Comparison of ENCODE assay signal across 8 mouse cellular contexts in the genomic region with DNA sequence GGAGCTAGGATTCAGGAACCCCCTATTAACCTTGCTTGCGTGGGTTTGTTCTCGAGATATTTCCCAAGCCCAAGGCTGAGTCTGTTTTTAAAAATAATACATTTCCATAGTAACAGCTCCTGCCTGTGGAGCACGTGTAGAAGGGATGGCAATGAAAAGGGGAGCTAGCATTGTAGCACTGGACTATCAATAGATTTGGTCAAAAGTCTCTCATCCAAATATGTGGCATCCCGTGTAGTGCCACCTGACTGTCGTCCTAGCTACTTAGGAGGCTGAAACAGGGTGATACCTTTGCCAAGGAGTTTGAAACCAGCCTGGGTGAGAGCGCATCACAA. TPM values are rescaled to one million over a fixed set of nuclear protein-coding genes. Genes with fewer than 3 reads are reported as not detected.
A peak's percentile ranks its signal among the peaks of the same experiment; 100 is the strongest.
DNase-seq lines count a peak whose midpoint lies in the region; ATAC-seq and TF ChIP-seq lines count a peak whose summit lies in the region.

No protein-coding gene starts in this region.

- peaks cover 18% of the 10 kb centered on the region for H3K79me2 ChIP-seq in liver, adult 2 months (ENCODE audit: control insufficient read depth, insufficient read depth, low read length)
- H3K79me2 ChIP-seq in myocyte (ENCODE audit: control insufficient read depth, insufficient read depth): no peaks in the 10 kb centered on the region

- TF ChIP-seq POLR2A in liver, adult 2 months (IDR thresholded peaks at IDR 0.05; ENCODE audit: extremely low read depth, insufficient read depth, low read length): no peak
- no peak for TF ChIP-seq POLR2A in myocyte (IDR thresholded peaks at IDR 0.05; ENCODE audit: insufficient read length, low read depth)

- peak; percentile 68 for DNase-seq in liver, adult 2 months (ENCODE audit: extremely low read depth, low read depth, low spot score)
- no peak for DNase-seq in liver
- DNase-seq in intestine, embryonic 14.5 days (ENCODE audit: low spot score): peak; percentile 55
- no peak for DNase-seq in urinary bladder, adult 2 months (ENCODE audit: low spot score)
- DNase-seq in frontal cortex, postnatal 14 days (ENCODE audit: low spot score in 2 of 2): no peak

- peak overlapping the region; percentile 81 for H3K27ac ChIP-seq in liver, adult 2 months (replicated peaks; ENCODE audit: insufficient read depth, low read depth, low read length)
- H3K27ac ChIP-seq in embryonic facial prominence, embryonic 12.5 days: 0 out of 2 replicates have a peak overlapping the region, but pooled peaks have one; percentile 58
- peak overlapping the region; percentile 78 for H3K27ac ChIP-seq in intestine, embryonic 14.5 days (ENCODE audit: low read depth)

- 11% methylated on average over 6 of the region's 6 CpGs for WGBS in liver, adult 2 months
- WGBS in embryonic facial prominence, embryonic 12.5 days: 20% methylated on average over 6 of the region's 6 CpGs
- 33% methylated on average over 6 of the region's 6 CpGs for WGBS in intestine, embryonic 14.5 days

- peak; percentile 4; the same call in 1 of the 2 replicates for ATAC-seq in embryonic facial prominence, embryonic 12.5 days (ENCODE audit: insufficient number of reproducible peaks, insufficient read depth, low FRiP score, low TSS enrichment)
- ATAC-seq in intestine, embryonic 14.5 days (replicated peaks; ENCODE audit: low FRiP score, low TSS enrichment, low read depth): peak; percentile 22; the same call in 1 of the 2 replicates
- no peak for ATAC-seq in activated CD4-positive, CD25-positive, alpha-beta regulatory T cell, adult 4 months

- no peak for TF ChIP-seq CTCF in liver, adult 2 months (IDR thresholded peaks at IDR 0.05; ENCODE audit: low read depth, low read length)

- peak overlapping the region; percentile 92 for H3K4me2 ChIP-seq in embryonic facial prominence, embryonic 12.5 days (replicated peaks)
- peak overlapping the region; percentile 56 for H3K4me2 ChIP-seq in intestine, embryonic 14.5 days (ENCODE audit: low read length)
- H3K4me2 ChIP-seq in myocyte (ENCODE audit: low read depth): peak overlapping the region; percentile 92

- H3K4me3 ChIP-seq in liver, adult 2 months (ENCODE audit: insufficient read depth, low read depth, low read length): 0 out of 2 replicates have a peak overlapping the region, but pooled peaks have one; percentile 13
- H3K4me3 ChIP-seq in embryonic facial prominence, embryonic 12.5 days: peak overlapping the region; percentile 91
- H3K4me3 ChIP-seq in intestine, embryonic 14.5 days (ENCODE audit: low read depth, low read length): peak overlapping the region; percentile 75
- H3K4me3 ChIP-seq in myocyte: peak overlapping the region; percentile 43

- H3K9ac ChIP-seq in liver, adult 2 months (ENCODE audit: low read depth, low read length): peak overlapping the region; percentile 51
- H3K9ac ChIP-seq in embryonic facial prominence, embryonic 12.5 days: peak overlapping the region; percentile 89; the same call in 1 of the 2 replicates
- peak overlapping the region; percentile 55 for H3K9ac ChIP-seq in intestine, embryonic 14.5 days (ENCODE audit: low read length)

- H3K36me3 ChIP-seq in liver, adult 2 months (ENCODE audit: control insufficient read depth, insufficient read depth, low read length): peaks cover 8% of the 10 kb centered on the region; the same call in 1 of the 2 replicates
- peaks cover 16% of the 10 kb centered on the region for H3K36me3 ChIP-seq in embryonic facial prominence, embryonic 12.5 days
- peaks cover 4% of the 10 kb centered on the region for H3K36me3 ChIP-seq in intestine, embryonic 14.5 days (ENCODE audit: control insufficient read depth, insufficient read depth, low read length)
- H3K36me3 ChIP-seq in myocyte (ENCODE audit: control insufficient read depth, insufficient read depth): no peaks in the 10 kb centered on the region

- no peaks in the 10 kb centered on the region for H3K9me3 ChIP-seq in embryonic facial prominence, embryonic 12.5 days
- no peaks in the 10 kb centered on the region for H3K9me3 ChIP-seq in intestine, embryonic 14.5 days (ENCODE audit: control insufficient read depth, low read length)

- peaks cover 15% of the 10 kb centered on the region for H3K4me1 ChIP-seq in liver, adult 2 months (ENCODE audit: control insufficient read depth, insufficient read depth, low read length)
- peaks cover 21% of the 10 kb centered on the region for H3K4me1 ChIP-seq in embryonic facial prominence, embryonic 12.5 days
- H3K4me1 ChIP-seq in intestine, embryonic 14.5 days (replicated peaks; ENCODE audit: control insufficient read depth, insufficient read depth, low read length): peaks cover 15% of the 10 kb centered on the region

- H3ac ChIP-seq in myocyte (ENCODE audit: control insufficient read depth, insufficient read length): no peak overlapping the region

- no peaks in the 10 kb centered on the region for H3K27me3 ChIP-seq in liver, adult 2 months (ENCODE audit: control insufficient read depth, insufficient read depth, low read length)
- no peaks in the 10 kb centered on the region for H3K27me3 ChIP-seq in embryonic facial prominence, embryonic 12.5 days
- no peaks in the 10 kb centered on the region for H3K27me3 ChIP-seq in intestine, embryonic 14.5 days (replicated peaks; ENCODE audit: control insufficient read depth, insufficient read depth, low read length)
- no peaks in the 10 kb centered on the region for H3K27me3 ChIP-seq in myocyte (ENCODE audit: control insufficient read depth, insufficient read depth, insufficient read length)

TF ChIP-seq in myocyte, 11 proteins besides CTCF, POLR2A, EP300 and RAD21:
- no peak for TF ChIP-seq USF1 (IDR thresholded peaks at IDR 0.05; ENCODE audit: low read depth)
- TF ChIP-seq MYOG (IDR thresholded peaks at IDR 0.05; ENCODE audit: control insufficient read depth in 1 of 3, insufficient read depth in 1 of 3, insufficient read length in 2 of 3, low read depth in 2 of 3): no peak
- no peak for TF ChIP-seq SRF (IDR thresholded peaks at IDR 0.05; ENCODE audit: control insufficient read depth, insufficient read length, low read depth)
- no peak for TF ChIP-seq MAX (IDR thresholded peaks at IDR 0.05; ENCODE audit: low read depth)
- TF ChIP-seq REST (IDR thresholded peaks at IDR 0.05; ENCODE audit: insufficient read depth, insufficient read length): no peak
- TF ChIP-seq MYOD1 (IDR thresholded peaks at IDR 0.05; ENCODE audit: control insufficient read depth in 1 of 3, insufficient read length in 2 of 3, low read depth in 2 of 3): no peak
- TF ChIP-seq POLR2AphosphoS2 (IDR thresholded peaks at IDR 0.05; ENCODE audit: insufficient read length, low read depth): no peak
- TF ChIP-seq E2F4 (IDR thresholded peaks at IDR 0.05; ENCODE audit: insufficient read depth): no peak
- no peak for TF ChIP-seq TCF12 (IDR thresholded peaks at IDR 0.05; ENCODE audit: insufficient read depth, poor library complexity, severe bottlenecking)
- no peak for TF ChIP-seq TCF3 (IDR thresholded peaks at IDR 0.05; ENCODE audit: insufficient read length, low read depth)

RNA-seq across cellular contexts. Expression of gene C2cd2l, which starts 0.7 kb away (rescaled TPM):
- total RNA-seq in liver, adult 2 months (2014; rRNA removed): 5.2 and 7.9 TPM in 2 replicates
- 60.1 and 60.9 TPM in 2 replicates for polyA plus RNA-seq in liver, adult 2 months (2012; rRNA removed)
- 8.5 and 9.4 TPM in 2 replicates for polyA plus RNA-seq in embryonic facial prominence, embryonic 12.5 days (2016; fragmentation: Nextera tagmentation; extraction: Ambion mirVana)
- polyA plus RNA-seq in intestine, embryonic 14.5 days (2014; fragmentation: Nextera tagmentation; extraction: Ambion mirVana): 5.7 and 5.8 TPM in 2 replicates
- 18.1 TPM for polyA plus RNA-seq in myocyte (2012; fragmentation: generic; extraction: Trizol)
- 30.5 and 31.4 TPM in 2 replicates for polyA plus RNA-seq in urinary bladder, adult 2 months (2012; rRNA removed)
- 1 to 10 TPM; 4.3 to 5.3 TPM for polyA plus RNA-seq in activated CD4-positive, CD25-positive, alpha-beta regulatory T cell, adult 4 months (2017; shearing (Covaris generic))

RNA-seq across cellular contexts. Expression of gene Dpagt1, which starts 5.1 kb away (rescaled TPM):
- 8.7 and 13.1 TPM in 2 replicates for total RNA-seq in liver, adult 2 months (2014; rRNA removed)
- polyA plus RNA-seq in liver, adult 2 months (2012; rRNA removed): 57.4 and 71.7 TPM in 2 replicates
- 37.2 and 39.1 TPM in 2 replicates for polyA plus RNA-seq in embryonic facial prominence, embryonic 12.5 days (2016; fragmentation: Nextera tagmentation; extraction: Ambion mirVana)
- 45.4 and 46.2 TPM in 2 replicates for polyA plus RNA-seq in intestine, embryonic 14.5 days (2014; fragmentation: Nextera tagmentation; extraction: Ambion mirVana)
- polyA plus RNA-seq in myocyte (2012; fragmentation: generic; extraction: Trizol): 26.3 TPM
- polyA plus RNA-seq in urinary bladder, adult 2 months (2012; rRNA removed): 24.7 and 25.8 TPM in 2 replicates
- 10 to 100 TPM; 16.5 to 18.0 TPM for polyA plus RNA-seq in activated CD4-positive, CD25-positive, alpha-beta regulatory T cell, adult 4 months (2017; shearing (Covaris generic))

RNA-seq across cellular contexts. Expression of gene H2afx, which starts 13.7 kb away (rescaled TPM):
- total RNA-seq in liver, adult 2 months (2014; rRNA removed): 5.6 and 11.2 TPM in 2 replicates
- 22.5 and 23.6 TPM in 2 replicates for polyA plus RNA-seq in liver, adult 2 months (2012; rRNA removed)
- polyA plus RNA-seq in embryonic facial prominence, embryonic 12.5 days (2016; fragmentation: Nextera tagmentation; extraction: Ambion mirVana): 399 and 416 TPM in 2 replicates
- 302 and 311 TPM in 2 replicates for polyA plus RNA-seq in intestine, embryonic 14.5 days (2014; fragmentation: Nextera tagmentation; extraction: Ambion mirVana)
- polyA plus RNA-seq in myocyte (2012; fragmentation: generic; extraction: Trizol): 123 TPM
- 19.8 and 22.1 TPM in 2 replicates for polyA plus RNA-seq in urinary bladder, adult 2 months (2012; rRNA removed)
- 10 to 100 TPM; 29.0 to 36.5 TPM for polyA plus RNA-seq in activated CD4-positive, CD25-positive, alpha-beta regulatory T cell, adult 4 months (2017; shearing (Covaris generic))

RNA-seq across cellular contexts. Expression of gene Hinfp, which starts 15.3 kb away (rescaled TPM):
- total RNA-seq in liver, adult 2 months (2014; rRNA removed): 7.4 and 7.6 TPM in 2 replicates
- 10.6 and 16.9 TPM in 2 replicates for polyA plus RNA-seq in liver, adult 2 months (2012; rRNA removed)
- 26.5 and 28.5 TPM in 2 replicates for polyA plus RNA-seq in embryonic facial prominence, embryonic 12.5 days (2016; fragmentation: Nextera tagmentation; extraction: Ambion mirVana)
- polyA plus RNA-seq in intestine, embryonic 14.5 days (2014; fragmentation: Nextera tagmentation; extraction: Ambion mirVana): 18.5 and 22.9 TPM in 2 replicates
- 6.5 TPM for polyA plus RNA-seq in myocyte (2012; fragmentation: generic; extraction: Trizol)
- polyA plus RNA-seq in urinary bladder, adult 2 months (2012; rRNA removed): 20.2 and 22.7 TPM in 2 replicates
- polyA plus RNA-seq in activated CD4-positive, CD25-positive, alpha-beta regulatory T cell, adult 4 months (2017; shearing (Covaris generic)): 10 to 100 TPM; 18.1 to 21.7 TPM

RNA-seq across cellular contexts. Expression of gene Hmbs, which starts 23.3 kb away (rescaled TPM):
- 61.3 and 67.7 TPM in 2 replicates for total RNA-seq in liver, adult 2 months (2014; rRNA removed)
- 58.8 and 61.4 TPM in 2 replicates for polyA plus RNA-seq in liver, adult 2 months (2012; rRNA removed)
- 126 TPM in 2 replicates for polyA plus RNA-seq in embryonic facial prominence, embryonic 12.5 days (2016; fragmentation: Nextera tagmentation; extraction: Ambion mirVana)
- 122 and 128 TPM in 2 replicates for polyA plus RNA-seq in intestine, embryonic 14.5 days (2014; fragmentation: Nextera tagmentation; extraction: Ambion mirVana)
- 31.5 TPM for polyA plus RNA-seq in myocyte (2012; fragmentation: generic; extraction: Trizol)
- 34.4 and 40.7 TPM in 2 replicates for polyA plus RNA-seq in urinary bladder, adult 2 months (2012; rRNA removed)
- 10 to 100 TPM; 27.6 to 33.4 TPM for polyA plus RNA-seq in activated CD4-positive, CD25-positive, alpha-beta regulatory T cell, adult 4 months (2017; shearing (Covaris generic))

Comparison
In these comparisons a context has a peak if more than half of its experiments do, and no peak if none do; other contexts are left out.
1. DNase-seq: peak in liver, adult 2 months (single experiment) and intestine, embryonic 14.5 days (single experiment); none in liver (single experiment), urinary bladder, adult 2 months (single experiment) and frontal cortex, postnatal 14 days (0 of 2).
2. H3K4me3 ChIP-seq: peak in every context shown above with its lines; median percentile 91 in embryonic facial prominence, embryonic 12.5 days; 75 in intestine, embryonic 14.5 days; 43 in myocyte; 13 in liver, adult 2 months.
3. Peak in every context shown above with its lines, with median percentiles within 50 percentile points of each other: H3K27ac ChIP-seq, H3K9ac ChIP-seq and H3K4me2 ChIP-seq.